Mouse (Mus musculus) gonadal fat pad, adult 2 months (tissue): ENCODE results near the gene Scaf1. TPM values are rescaled to one million over a fixed set of nuclear protein-coding genes. Genes with fewer than 3 reads are reported as not detected.
"Not testable (repeated sequence)": the region's sequence is repeated elsewhere in the genome, so short reads cannot be mapped to it uniquely, and the experiment has no call there.

Experiments
- DNase-seq: peaks from one replicate; pipeline ENCODE4 v3.0.0-alpha.2; 2012; ENCODE audit warnings: low read depth
- polyA plus RNA-seq: library from polyadenylated mRNA; depleted of rRNA; stranded (reverse); fragments of >200 nt; gene quantifications from 2 replicates; pipeline ENCODE4 v1.2.3, GENCODE M21; 2012

The Scaf1 gene
- polyA plus RNA-seq, 1 experiment: 48.9 TPM

DNA sequence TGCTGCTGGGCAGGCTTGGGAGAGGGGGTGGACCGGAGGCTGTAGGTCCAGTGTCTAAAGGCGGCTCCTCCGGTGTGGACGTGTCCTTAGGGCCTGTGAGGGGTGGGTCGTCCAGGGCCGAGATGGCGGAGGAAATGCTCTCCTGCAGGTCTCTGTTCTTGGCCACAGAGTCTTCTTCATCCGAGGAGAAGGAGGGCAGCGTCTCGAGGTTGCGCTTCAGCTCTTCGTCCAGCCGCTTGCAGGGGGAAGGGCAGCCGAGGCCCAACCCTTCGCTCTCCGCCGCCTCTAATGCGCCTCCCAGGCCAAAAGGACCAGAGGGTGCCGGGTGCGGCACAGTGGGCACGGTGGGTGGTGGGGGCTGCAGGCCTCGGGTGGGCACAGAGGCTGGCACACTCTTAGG lies 29.6 kb upstream of the Scaf1 start:
- no peak for DNase-seq

- no peak for DNase-seq
These were observed 27.1 kb upstream of the Scaf1 start for GRCm38 (mm10) chr7:45043307-45043706.

- no peak for DNase-seq
These were observed 24.7 kb upstream of the Scaf1 start for GRCm38 (mm10) chr7:45040851-45041250.

DNA sequence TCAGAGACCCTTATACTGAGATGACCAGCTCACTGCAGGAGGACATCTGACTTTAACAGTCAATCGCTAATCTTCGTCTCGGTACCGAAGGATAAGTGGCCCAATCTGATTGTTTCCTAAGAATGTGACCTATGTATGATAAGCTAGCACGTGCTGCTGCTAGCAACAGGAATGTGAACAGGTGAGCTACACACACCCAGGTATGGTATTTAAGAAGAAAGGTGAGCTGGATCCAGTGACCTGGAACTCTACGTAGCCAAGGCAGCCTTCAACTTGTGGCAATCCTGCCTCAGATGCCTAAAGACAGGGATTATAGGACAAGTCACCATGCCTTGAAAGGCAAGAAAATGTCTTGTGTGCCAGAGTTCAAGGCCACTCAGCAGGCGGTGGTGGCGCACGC lies 22.2 kb upstream of the Scaf1 start:
- DNase-seq: no peak

DNA sequence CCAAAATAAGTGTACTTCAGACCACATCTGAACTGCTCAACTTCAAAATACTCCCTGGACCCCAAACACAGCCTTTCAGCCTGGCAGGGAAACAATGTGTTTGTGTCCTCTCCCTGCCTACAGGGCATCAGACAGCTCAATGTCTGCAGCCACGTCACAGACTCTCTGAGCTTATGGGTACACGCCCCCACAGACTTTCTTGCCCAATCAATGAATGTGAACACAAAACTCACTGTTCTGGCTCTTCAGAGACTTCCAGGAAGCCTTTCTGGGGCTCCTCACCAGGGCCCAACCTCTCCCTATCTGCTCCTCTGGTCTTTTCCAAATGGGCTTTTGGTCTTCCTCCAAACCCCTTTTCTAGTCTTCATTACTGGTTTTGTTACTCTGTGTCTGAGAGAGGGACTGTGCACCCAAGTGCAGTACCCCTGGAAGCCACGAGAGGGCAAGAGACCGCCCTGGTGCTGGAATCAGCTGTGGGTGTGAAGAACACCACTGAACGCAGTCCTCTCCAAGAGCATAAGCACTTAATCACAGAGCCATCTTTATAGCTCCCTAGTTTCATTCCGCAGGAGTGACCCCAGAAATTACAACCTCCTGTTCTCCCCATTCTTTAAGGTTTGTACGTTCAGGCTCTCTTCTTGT lies 21.7 kb upstream of the Scaf1 start:
- DNase-seq: no peak

- no peak for DNase-seq
These were observed 20.5 kb upstream of the Scaf1 start for GRCm38 (mm10) chr7:45036702-45037101.

DNA sequence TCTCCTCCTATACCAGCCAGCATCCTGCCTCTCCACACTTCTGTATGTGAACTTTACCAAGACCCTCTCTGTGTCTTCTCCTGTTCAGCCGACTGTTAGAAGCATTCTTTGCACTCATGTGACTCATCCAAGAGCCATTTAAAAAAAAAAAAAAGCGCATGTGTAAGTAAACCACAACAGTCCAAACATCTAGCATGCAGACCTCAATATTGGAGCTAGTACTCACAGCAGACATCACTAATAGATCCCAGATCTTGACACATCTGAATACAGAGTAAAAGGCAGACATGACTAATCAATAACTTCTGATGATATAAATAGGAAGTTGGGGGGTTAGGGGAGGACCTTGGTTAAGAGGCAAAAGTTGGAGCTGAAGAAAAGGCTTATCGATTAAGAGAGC lies 19.5 kb upstream of the Scaf1 start:
- no peak for DNase-seq

DNA sequence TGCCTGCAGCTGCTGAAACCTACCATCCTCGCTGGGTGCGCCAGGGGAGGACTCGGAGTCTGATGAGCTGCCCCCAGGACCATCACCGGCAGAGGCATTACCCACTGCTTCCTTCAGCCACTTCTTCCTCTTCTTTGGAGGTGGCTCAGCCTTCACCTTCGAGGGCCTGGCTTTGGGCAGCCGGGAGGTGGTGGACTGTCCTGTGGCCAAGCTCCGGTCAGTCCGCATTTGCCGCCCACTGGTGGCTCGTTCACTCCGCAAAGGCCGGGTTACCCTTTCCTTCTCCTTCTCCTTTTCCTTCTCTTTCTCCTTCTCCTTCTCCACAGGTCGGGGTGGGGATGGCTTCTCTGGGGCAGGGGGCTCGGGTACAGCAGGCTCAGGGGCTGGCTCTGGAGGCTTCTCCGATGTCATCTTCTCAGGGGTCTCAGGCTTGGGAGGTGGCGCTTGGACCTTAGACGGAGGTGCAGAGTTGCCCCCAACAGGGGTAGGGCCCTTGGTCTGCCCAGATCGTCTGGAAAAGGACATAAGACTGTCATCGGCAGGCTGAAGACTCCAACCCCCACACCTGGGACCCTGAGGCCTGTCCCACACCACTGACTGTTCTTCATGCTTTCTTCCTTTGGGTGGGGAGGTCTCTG lies 17.7 kb upstream of the Scaf1 start:
- no peak for DNase-seq

GRCm38 (mm10) chr7:45030857-45031256 lies 14.7 kb upstream of the Scaf1 start:
- no peak for DNase-seq

DNA sequence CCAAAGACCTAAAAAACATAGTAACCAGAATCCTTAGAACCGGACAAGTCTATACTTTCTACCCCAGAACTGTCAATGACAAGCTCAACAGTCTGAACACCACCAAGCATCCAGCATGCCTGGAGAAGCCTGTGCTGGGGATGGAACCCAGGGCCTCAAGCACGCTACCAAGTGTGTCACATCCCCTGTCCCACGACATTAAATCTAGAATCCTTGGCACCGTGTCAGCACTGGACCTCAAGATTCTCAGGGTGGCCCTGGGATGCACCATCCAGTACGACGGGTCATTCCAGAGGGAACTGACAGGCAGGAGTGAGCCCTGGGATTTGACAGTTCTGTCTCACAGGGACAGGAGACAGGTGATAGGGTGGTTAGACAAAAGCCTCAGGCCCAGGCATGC lies 13.8 kb upstream of the Scaf1 start:
- DNase-seq: no peak

DNA sequence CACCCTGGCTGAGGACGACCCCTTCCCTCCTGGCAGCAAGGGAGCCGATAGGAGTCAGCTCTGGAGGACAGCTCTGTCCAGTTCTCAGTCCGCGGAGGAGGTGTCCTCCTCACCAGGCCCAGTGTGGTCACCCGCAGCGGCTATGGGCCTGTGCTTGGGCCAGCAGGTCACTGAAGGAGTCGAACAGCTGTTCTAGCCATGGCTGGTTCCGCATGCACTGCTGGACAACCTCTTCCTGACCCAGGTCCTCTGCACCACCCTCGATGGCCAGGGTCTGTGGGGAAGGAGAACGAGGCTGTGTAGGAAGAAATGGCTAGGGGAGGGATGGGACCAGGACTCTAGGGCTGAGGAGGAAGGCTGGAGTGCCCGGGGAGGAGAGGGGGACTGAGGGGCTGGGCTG lies 12.2 kb upstream of the Scaf1 start:
- no peak for DNase-seq

DNA sequence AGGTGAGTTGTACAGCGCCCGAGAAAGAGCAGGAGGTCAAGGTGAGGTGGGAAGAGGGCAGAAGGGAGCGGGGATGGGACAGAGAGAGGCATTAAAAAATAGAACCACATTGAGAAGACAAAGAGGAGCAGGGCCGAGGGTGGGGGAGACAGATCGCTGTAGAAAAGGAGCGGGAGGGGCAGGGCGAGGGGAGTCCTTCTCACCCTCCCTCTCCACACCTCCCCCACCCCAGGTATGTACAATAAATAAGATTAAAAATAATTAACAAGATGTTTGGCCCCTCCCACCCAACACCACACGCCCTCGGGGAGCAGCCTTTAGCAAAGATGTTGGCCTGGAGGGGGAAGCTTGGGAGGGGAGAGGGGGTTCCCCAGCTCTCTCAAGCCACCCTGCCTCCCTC lies 11.6 kb upstream of the Scaf1 start:
- no peak for DNase-seq

GRCm38 (mm10) chr7:45026256-45026655 lies 10.1 kb upstream of the Scaf1 start:
- no peak for DNase-seq

- peak; percentile 87 for DNase-seq
These were observed 9.5 kb upstream of the Scaf1 start for GRCm38 (mm10) chr7:45025601-45026220.

- DNase-seq: no peak
These were observed 8.4 kb upstream of the Scaf1 start for GRCm38 (mm10) chr7:45024281-45025248.

GRCm38 (mm10) chr7:45023711-45024110 lies 7.5 kb upstream of the Scaf1 start:
- DNase-seq: not testable (repeated sequence)

DNA sequence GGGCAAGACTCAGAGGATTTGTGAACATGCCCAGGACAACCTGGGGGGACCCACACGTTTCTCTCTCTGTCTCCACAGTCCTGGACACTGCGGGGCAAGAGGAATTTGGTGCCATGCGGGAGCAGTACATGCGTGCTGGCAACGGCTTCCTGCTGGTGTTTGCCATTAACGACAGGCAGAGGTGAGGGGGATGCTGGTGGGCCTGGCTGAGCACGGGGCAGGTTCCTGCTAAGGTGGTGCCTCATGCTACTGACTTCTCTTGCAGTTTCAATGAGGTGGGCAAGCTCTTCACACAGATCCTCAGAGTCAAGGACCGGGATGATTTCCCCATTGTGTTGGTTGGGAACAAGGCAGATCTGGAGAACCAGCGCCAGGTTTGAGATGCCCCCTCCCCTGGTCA lies 4.1 kb upstream of the Scaf1 start:
- DNase-seq: no peak

DNA sequence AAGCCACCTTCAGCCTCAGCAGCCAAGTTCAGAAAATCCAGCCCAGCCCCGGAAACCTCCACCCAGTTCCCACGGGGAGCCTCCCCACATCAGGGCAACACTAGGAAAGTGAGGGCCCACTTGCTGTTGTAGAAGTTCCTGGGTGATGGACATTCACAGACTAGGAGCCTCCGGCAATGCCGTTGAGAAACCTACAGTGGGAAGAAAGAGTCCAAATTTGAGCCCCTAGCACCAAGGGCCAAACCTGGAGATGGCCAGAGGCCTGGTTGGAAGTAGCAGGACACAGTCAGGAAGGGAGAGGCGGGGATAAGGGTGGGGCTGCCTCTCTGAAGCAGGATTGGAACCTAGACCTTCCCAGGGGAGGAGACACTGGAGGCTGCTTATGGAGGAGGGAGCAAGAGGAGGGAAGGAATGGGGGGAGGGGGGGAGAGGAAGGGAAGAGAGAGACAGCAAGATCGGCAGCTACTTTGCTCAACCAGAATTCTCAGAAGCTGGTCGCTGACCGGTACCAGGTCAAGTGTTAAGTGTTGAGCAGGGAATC lies 2.9 kb upstream of the Scaf1 start:
- DNase-seq: no peak

GRCm38 (mm10) chr7:45017242-45018061 lies 1.3 kb upstream of the Scaf1 start, which contains the start of gene Rras:
Rras (plus strand) TSS chr7:45017961.
- peak; percentile 98 for DNase-seq

DNA sequence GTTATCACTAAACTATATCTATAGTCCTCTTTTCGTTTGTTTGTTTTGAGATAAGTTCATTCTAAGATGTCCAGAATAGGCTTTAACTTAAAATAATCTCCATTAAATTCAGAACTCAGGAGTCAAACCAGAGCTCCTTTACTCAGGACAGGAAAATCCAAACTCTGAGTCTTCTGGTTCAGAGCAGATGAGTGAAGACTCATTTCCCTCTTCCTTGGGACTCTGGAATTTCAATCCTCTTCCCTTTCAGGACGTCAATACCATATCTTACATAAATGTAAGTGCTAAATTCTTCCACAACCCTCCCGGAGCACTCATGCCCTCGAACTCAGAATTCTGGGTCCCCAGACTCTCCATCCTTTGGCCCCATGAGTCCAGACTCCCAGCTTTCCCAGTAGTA lies 598 bp upstream of the Scaf1 start:
- no peak for DNase-seq
